Mouse (Mus musculus) testis, adult 2 months (tissue): Measurements from ENCODE around the gene Bfsp2.

Source experiments
- CTCF ChIP-seq: fragments of 200-500 bp; IDR thresholded peaks from 2 replicates; pipeline ENCODE4 v1.5.1; 2012; ENCODE audit warnings: low read depth, mild to moderate bottlenecking, inconsistent platforms, low read length, moderate library complexity; ENCODE audit not compliant: control insufficient read depth, insufficient read depth, insufficient replicate concordance
- POLR2A ChIP-seq: fragments of 200-500 bp; IDR thresholded peaks from 2 replicates; pipeline ENCODE4 v1.6.1; 2012; ENCODE audit warnings: low read depth, mild to moderate bottlenecking, inconsistent platforms, low read length, moderate library complexity; ENCODE audit not compliant: control insufficient read depth

DNA sequence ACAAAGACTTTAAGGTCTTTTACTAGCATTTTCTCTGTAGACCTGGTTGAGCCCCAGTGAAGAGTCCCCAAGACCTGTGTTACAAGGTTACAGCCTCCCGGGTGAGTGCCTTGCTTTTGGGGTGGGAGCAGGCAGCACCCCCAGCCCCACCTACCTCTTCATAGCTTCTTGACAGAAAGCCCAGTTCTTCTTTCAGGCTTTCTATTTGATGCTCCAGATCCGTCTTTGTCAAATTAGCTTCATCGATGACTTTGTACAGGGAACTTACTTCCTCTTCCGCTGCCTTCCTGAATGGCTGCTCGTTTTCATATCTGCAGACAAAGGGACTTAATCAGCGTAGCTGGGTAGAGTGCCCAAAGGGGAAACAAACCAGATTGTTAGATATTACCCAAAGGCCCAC lies 30.6 kb downstream of the Bfsp2 start:
- no peak for TF ChIP-seq CTCF
- TF ChIP-seq POLR2A = no peak
